ENCODE assay signal across 16 mouse cellular contexts in genomic region chr11:60924498-60924897, GRCm38 (mm10). TPM values are rescaled to one million over a fixed set of nuclear protein-coding genes. Genes with fewer than 3 reads are reported as not detected.
DNase-seq lines count a peak whose midpoint lies in the region; ATAC-seq and TF ChIP-seq lines count a peak whose summit lies in the region.
"Had no signal": no experiment of that assay in that cellular context is flagged by ENCODE, and none has a peak within 500 bp of the region (broad histone marks: within the 10 kb centered on the region; RNA-seq: fewer than 3 reads in every experiment).

No protein-coding gene starts in this region.

- no peak overlapping the region for H3K4me2 ChIP-seq in stomach, embryonic 14.5 days (replicated peaks; ENCODE audit: low read depth, low read length)
- H3K4me2 ChIP-seq in stomach, postnatal 0 days (replicated peaks; ENCODE audit: low read depth): no peak overlapping the region
- peak overlapping the region; percentile 69 for H3K4me2 ChIP-seq in liver, embryonic 16.5 days (ENCODE audit: low read depth, low read length)
- H3K4me2 ChIP-seq: embryonic facial prominence, embryonic 13.5 days; hindbrain, embryonic 12.5 days; neural tube, embryonic 15.5 days had no signal

- H3K36me3 ChIP-seq in stomach, embryonic 14.5 days (ENCODE audit: control insufficient read depth, insufficient read depth, low read length): no peaks in the 10 kb centered on the region
- no peaks in the 10 kb centered on the region for H3K36me3 ChIP-seq in stomach, postnatal 0 days (ENCODE audit: control insufficient read depth, insufficient read depth, low read length)
- no peaks in the 10 kb centered on the region for H3K36me3 ChIP-seq in liver, embryonic 16.5 days (ENCODE audit: control insufficient read depth, insufficient read depth)

- 38% methylated on average over 6 of the region's 6 CpGs for WGBS in stomach, embryonic 14.5 days
- WGBS in stomach, postnatal 0 days: 33% methylated on average over 6 of the region's 6 CpGs
- WGBS in liver, embryonic 16.5 days (ENCODE audit: insufficient replicate concordance): 35% methylated on average over 6 of the region's 6 CpGs

- H3K4me1 ChIP-seq in stomach, embryonic 14.5 days (ENCODE audit: control insufficient read depth, insufficient read depth, low read length): peaks cover 10% of the 10 kb centered on the region
- no peaks in the 10 kb centered on the region for H3K4me1 ChIP-seq in stomach, postnatal 0 days (replicated peaks; ENCODE audit: control insufficient read depth, insufficient read depth)
- peaks cover 74% of the 10 kb centered on the region for H3K4me1 ChIP-seq in liver, embryonic 16.5 days (ENCODE audit: control insufficient read depth, low read depth, low read length)

- no peak overlapping the region for H3K4me3 ChIP-seq in stomach, embryonic 14.5 days (ENCODE audit: low read depth, low read length)
- H3K4me3 ChIP-seq in stomach, postnatal 0 days (ENCODE audit: low read depth, low read length): no peak overlapping the region
- H3K4me3 ChIP-seq in liver, embryonic 16.5 days (ENCODE audit: low read depth, low read length): peak overlapping the region; percentile 23
- H3K4me3 ChIP-seq: embryonic facial prominence, embryonic 13.5 days; hindbrain, embryonic 12.5 days; neural tube, embryonic 15.5 days had no signal

- no peak for TF ChIP-seq EP300 in stomach, postnatal 0 days (optimal IDR thresholded peaks at IDR 0.05)

- no peak for DNase-seq in stomach, postnatal 0 days (ENCODE audit: low spot score)
- peak; percentile 86 for DNase-seq in c-Kit-positive CD71-positive TER-119-positive erythroid progenitor cells, embryonic 14.5 days (ENCODE audit: low spot score)
- DNase-seq in right cerebral cortex, postnatal 25 days: no peak
- no peak for DNase-seq in thymus, postnatal 0 days (ENCODE audit: low spot score)
- DNase-seq in right cerebral cortex, adult 2 months (ENCODE audit: low spot score in 2 of 2): no peak
- DNase-seq: cerebellum, postnatal 14 days; kidney, postnatal 10 days; lung, postnatal 4 days; right cerebral cortex, postnatal 14 days; thymus, postnatal 14 days had no signal

- H3K9me3 ChIP-seq in stomach, embryonic 14.5 days (ENCODE audit: control insufficient read depth, low read depth, low read length): no peaks in the 10 kb centered on the region
- no peaks in the 10 kb centered on the region for H3K9me3 ChIP-seq in stomach, postnatal 0 days (ENCODE audit: control insufficient read depth, low read length)
- H3K9me3 ChIP-seq in liver, embryonic 16.5 days (replicated peaks; ENCODE audit: control insufficient read depth, low read length): no peaks in the 10 kb centered on the region
- H3K9me3 ChIP-seq: embryonic facial prominence, embryonic 13.5 days; hindbrain, embryonic 12.5 days; neural tube, embryonic 15.5 days had no signal

- peak; percentile 54; the same call in 1 of the 2 replicates for ATAC-seq in stomach, embryonic 14.5 days (ENCODE audit: insufficient number of reproducible peaks, insufficient read depth, low FRiP score, low read depth)
- no peak for ATAC-seq in stomach, postnatal 0 days (ENCODE audit: low FRiP score, low TSS enrichment)
- ATAC-seq in liver, embryonic 16.5 days (ENCODE audit: low read depth): peak; percentile 95

- H3K27ac ChIP-seq in stomach, embryonic 14.5 days (ENCODE audit: low read length): no peak overlapping the region
- H3K27ac ChIP-seq in stomach, postnatal 0 days (replicated peaks): no peak overlapping the region
- peak overlapping the region; percentile 91 for H3K27ac ChIP-seq in liver, embryonic 16.5 days (ENCODE audit: low read length)
- H3K27ac ChIP-seq: embryonic facial prominence, embryonic 13.5 days; hindbrain, embryonic 12.5 days; neural tube, embryonic 15.5 days had no signal

- H3K27me3 ChIP-seq in stomach, embryonic 14.5 days (ENCODE audit: control insufficient read depth, insufficient read depth, low read length): no peaks in the 10 kb centered on the region
- H3K27me3 ChIP-seq in stomach, postnatal 0 days (ENCODE audit: control insufficient read depth, insufficient read depth, low read length): no peaks in the 10 kb centered on the region
- no peaks in the 10 kb centered on the region for H3K27me3 ChIP-seq in liver, embryonic 16.5 days (ENCODE audit: control insufficient read depth, insufficient read depth, low read depth, low read length)
- H3K27me3 ChIP-seq: CH12.LX; embryonic facial prominence, embryonic 13.5 days; hindbrain, embryonic 12.5 days; neural tube, embryonic 15.5 days had no signal

- no peak overlapping the region for H3K9ac ChIP-seq in stomach, embryonic 14.5 days (replicated peaks; ENCODE audit: low read depth, low read length)
- H3K9ac ChIP-seq in stomach, postnatal 0 days (ENCODE audit: low read length): no peak overlapping the region
- peak overlapping the region; percentile 58 for H3K9ac ChIP-seq in liver, embryonic 16.5 days (ENCODE audit: low read depth, low read length)
- H3K9ac ChIP-seq: embryonic facial prominence, embryonic 13.5 days; hindbrain, embryonic 12.5 days; neural tube, embryonic 15.5 days had no signal

- TF ChIP-seq CTCF in stomach, postnatal 0 days (IDR thresholded peaks at IDR 0.05; ENCODE audit: low read depth): no peak

RNA-seq across cellular contexts. Expression of gene Map2k3, which starts 7.3 kb away (rescaled TPM):
- polyA plus RNA-seq in stomach, embryonic 14.5 days (2014; fragmentation: Nextera tagmentation; extraction: Ambion mirVana): 79.7 and 80.0 TPM in 2 replicates
- polyA plus RNA-seq in stomach, postnatal 0 days (2015; fragmentation: Nextera tagmentation; extraction: Ambion mirVana): 105 and 108 TPM in 2 replicates
- 121 and 134 TPM in 2 replicates for polyA plus RNA-seq in liver, embryonic 16.5 days (2015; fragmentation: Nextera tagmentation; extraction: Ambion mirVana)
- polyA plus RNA-seq in thymus, postnatal 0 days (2015; fragmentation: Nextera tagmentation; extraction: Ambion mirVana): 70.5 and 73.5 TPM in 2 replicates

RNA-seq across cellular contexts. Expression of gene Natd1, which starts 9.9 kb away (rescaled TPM):
- 14.7 and 16.7 TPM in 2 replicates for polyA plus RNA-seq in stomach, embryonic 14.5 days (2014; fragmentation: Nextera tagmentation; extraction: Ambion mirVana)
- 6.7 and 8.3 TPM in 2 replicates for polyA plus RNA-seq in stomach, postnatal 0 days (2015; fragmentation: Nextera tagmentation; extraction: Ambion mirVana)
- polyA plus RNA-seq in liver, embryonic 16.5 days (2015; fragmentation: Nextera tagmentation; extraction: Ambion mirVana): 9.9 and 14.3 TPM in 2 replicates
- 11.9 and 15.0 TPM in 2 replicates for polyA plus RNA-seq in thymus, postnatal 0 days (2015; fragmentation: Nextera tagmentation; extraction: Ambion mirVana)

RNA-seq across cellular contexts. Expression of gene Tmem11, which starts 45.4 kb away (rescaled TPM):
- 65.0 and 74.9 TPM in 2 replicates for polyA plus RNA-seq in stomach, embryonic 14.5 days (2014; fragmentation: Nextera tagmentation; extraction: Ambion mirVana)
- polyA plus RNA-seq in stomach, postnatal 0 days (2015; fragmentation: Nextera tagmentation; extraction: Ambion mirVana): 39.8 and 42.1 TPM in 2 replicates
- 23.2 and 23.4 TPM in 2 replicates for polyA plus RNA-seq in liver, embryonic 16.5 days (2015; fragmentation: Nextera tagmentation; extraction: Ambion mirVana)
- polyA plus RNA-seq in thymus, postnatal 0 days (2015; fragmentation: Nextera tagmentation; extraction: Ambion mirVana): 46.0 and 52.0 TPM in 2 replicates
